Mouse (Mus musculus): ENCODE measurements around the gene 4931406C07Rik.
A peak's percentile ranks its signal among the peaks of the same experiment; 100 is the strongest.

4931406C07Rik gene

DNA sequence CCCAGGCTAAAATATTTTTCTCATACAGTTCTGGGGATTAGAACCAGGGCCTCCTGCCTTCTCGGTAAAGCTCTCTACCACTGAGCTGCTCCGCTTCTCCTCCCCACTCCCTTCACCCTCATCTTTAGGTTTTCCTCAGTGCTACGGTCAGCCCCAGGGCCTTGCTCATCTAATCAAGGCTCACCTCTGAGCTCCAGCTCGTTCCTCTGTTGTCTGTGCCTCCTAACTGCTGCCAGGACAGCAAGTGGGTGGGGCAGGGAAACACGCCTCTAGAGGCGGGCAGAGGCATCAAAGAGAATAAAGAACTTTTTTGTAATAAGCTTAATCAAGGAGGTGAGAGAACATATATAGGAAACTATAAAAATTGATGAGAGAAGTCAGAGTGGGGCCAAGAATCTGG lies 18.4 kb downstream of the 4931406C07Rik start:
- no peak for DNase-seq

DNA sequence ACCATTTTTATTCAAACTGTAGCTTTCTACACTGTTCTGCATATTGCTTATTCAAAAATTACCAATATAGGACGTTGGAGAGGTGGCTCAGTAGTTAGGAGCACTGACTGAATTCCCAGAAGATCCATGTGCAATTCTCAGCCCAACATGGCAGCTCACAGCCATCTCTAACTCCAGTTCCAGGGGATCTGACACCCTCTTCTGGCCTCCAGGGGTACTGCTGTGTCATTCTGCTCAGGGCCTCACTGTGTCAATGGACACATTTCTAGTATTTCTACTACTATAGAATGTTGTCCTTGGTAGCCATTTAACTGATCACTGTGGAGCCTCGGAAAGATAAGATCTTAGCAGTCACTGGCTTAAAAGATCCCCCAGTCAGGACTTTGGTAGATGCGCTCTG lies 20.8 kb downstream of the 4931406C07Rik start:
- DNase-seq: peak; percentile 35

DNA sequence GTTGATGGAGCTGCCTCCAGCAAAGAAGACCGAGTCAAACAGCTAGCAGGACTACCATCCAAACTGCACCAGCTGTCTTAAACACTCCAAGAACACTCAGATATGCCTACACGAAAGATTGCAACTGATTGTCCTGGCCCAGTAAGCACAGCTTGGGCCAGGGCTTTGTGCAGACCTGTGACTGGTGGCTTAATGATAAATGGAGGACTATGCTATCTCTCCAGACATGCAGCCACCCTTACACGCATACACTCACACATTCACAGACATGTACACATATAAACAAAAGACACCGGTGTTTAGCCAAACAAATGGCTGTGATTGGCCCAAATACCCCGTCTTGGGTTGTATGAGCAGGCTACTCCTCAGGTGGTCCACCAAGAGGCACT lies 25.8 kb downstream of the 4931406C07Rik start:
- no peak for DNase-seq

DNA sequence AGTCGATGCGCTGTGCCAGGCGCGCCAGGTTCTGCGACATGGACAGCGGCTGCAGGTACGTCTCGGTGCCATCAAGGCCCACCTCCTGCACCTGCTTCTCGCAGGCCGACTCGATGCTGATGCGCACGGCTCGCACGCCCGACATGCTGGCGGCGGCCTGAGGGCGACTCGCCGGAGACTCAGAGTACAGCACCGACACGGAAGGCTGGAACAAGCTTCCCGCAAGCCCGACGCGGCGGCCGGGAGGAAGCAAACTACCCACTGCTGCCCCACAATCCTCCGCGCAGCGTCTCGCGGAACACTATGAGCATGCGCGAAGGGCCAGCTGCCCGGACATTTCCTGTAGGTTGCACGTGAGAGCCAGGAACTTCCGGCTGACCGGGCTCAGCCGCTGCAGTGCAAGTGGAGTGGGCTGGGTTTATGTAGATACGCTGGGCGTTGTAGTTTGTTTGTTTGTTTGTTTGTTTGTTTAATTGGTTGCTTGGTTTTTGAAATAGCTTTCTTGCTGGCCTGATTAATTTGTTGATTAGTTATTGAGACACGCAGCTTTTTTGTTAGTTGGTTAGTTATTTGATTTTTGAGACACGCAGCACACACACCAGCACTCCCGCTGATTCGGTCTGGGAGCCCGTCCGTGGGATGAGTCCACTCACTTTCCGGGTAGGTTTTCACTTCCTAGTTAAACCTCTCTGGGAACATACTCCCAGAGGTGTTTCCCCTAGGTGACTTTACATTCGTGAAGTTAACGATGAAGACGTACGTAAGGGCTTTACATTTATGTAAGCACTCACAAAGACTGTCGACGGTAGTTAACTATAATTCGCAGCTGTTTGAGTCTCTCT lies 26.4 kb downstream of the 4931406C07Rik start, which contains the start of gene Med17:
Gene Med17, minus strand, starts transcription at position 283 of the 842 bp plus-strand sequence.
- DNase-seq: peak; percentile 91 to 92

DNA sequence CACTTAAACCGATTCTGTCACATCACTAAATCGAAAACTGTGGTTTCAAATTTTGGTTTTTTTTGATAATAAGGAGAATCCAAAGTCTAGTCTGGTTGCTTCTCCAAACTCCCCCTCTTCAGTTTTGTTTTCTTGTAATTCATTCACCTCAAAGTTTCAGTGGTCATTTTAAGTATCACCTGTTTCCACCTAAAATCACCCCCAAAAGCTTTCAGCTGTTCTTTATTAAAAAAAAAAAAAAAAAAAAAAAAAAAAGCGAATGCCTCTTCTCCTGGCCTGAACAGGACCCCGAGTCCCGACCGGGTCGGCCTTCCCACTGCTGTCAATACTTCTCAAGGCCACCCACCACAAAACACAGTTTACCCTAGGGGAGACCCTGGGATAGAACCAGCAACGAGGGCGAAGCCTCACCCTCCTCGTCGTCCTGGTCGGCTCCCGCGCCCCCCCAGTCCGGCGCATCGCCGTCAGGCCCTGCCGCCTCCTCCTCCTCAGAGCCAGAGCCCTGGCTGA lies 27.1 kb downstream of the 4931406C07Rik start:
- DNase-seq: no peak

DNA sequence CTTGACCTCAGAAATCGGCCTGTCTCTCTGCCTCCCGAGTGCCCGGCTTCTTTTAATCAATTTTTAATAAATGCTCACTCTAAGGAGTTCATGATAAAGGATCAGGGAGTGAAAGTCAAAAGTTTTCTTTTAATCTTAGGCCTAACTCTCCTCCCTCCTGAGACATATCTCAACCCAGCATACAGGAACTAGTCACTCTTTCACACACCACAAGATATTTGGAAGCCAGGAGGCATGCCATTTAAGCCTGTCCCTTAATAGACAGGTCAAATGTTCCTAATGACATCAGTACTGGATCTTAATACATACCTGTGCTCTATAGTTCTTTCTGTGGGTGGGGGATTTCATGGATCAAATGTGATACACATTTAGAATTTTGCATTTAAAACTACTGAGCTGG lies 27.9 kb downstream of the 4931406C07Rik start:
- no peak for DNase-seq

DNA sequence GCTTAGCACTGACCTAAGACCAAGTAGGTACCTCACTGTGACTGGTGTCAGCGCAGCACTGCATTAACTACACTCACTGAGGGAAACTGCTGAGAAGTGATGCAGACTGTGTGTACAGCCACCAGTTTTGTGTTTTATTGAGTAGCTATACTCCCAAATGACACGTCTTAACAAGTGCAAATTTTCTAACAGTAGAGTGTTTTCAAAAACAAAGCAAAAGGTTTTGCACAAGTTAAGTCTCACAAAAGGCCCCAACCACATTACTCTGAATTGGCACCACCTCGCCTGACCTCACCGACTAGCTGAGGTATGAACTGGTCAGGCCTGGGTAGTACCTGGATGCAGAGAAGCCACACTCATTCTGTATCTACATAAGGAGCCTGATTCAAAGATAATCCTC lies 29.4 kb downstream of the 4931406C07Rik start:
- DNase-seq: no peak

DNA sequence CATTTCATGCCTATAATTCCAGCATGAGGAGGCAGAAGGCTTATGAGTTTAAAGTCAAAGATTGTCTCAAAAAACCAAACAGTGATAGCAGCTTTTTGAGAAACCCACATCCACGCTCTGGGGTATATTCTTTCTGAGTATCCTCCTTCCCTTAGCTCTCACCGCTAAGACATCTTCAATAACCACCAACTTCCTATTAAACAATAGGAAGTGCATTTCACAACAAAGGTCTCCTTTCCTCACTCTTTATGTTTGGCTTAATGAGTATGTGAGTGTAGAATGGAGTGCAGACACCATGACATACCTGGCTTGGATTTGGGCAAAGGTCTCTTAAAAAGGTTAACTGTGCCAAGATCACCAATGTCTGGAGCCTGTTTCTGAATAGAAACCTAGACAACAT lies 32.3 kb downstream of the 4931406C07Rik start:
- no peak for DNase-seq

DNA sequence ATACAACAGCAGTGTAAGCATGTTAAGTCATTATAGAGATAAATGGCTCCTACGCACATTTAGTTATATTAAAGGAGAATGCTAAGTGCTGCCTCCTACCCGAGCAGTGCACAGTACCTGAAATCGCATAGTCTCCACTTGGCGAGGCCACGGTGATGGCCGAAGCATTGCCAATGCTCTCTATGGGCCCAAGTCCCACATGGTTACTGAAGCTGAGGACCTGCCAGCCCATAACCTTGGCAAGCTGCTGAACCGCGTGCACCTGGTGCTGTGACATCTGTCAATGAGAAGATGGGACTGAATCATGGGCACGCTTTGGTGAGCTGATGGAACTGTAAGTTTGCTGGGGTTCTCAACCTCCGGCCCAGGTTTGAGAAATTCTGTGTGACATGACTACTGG lies 42.8 kb downstream of the 4931406C07Rik start:
- no peak for DNase-seq

DNA sequence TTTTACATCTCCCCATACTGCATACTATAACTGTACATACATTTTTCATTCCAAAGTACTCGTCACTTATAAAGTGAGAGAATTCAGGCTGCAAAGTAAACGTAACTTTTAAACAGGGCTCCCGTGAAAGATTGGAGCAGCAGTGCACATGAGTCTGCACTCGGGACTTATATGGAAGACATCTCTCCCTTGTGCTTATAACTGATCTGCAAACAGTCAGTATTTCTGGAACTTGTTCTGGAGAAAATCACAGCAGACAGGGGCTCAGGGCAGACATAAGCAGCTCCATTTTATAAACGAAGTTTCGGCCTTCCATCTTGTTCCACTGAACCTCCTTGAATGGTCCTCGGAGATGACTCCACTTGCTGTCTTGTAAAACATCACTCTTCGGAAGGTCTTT lies 44.3 kb downstream of the 4931406C07Rik start:
- DNase-seq: no peak

DNA sequence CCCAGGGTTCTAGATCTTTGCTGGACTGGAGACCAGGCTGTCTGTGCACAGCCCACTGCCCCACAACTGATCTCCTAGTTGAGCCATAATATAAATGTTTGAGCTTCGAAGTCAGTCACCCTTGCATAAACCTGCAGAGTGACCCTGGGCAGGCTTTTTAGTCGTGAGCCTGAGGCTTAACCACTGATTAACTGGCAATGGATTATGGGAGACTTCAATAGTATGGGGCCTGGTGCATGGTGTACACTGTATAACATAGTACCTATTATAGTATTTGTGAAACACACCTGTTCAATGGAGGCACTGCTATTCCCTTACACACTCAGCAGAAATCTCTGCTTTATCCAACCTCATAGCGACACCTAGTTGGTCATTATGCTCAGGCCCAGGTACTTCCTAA lies 50.0 kb downstream of the 4931406C07Rik start:
- no peak for DNase-seq

DNA sequence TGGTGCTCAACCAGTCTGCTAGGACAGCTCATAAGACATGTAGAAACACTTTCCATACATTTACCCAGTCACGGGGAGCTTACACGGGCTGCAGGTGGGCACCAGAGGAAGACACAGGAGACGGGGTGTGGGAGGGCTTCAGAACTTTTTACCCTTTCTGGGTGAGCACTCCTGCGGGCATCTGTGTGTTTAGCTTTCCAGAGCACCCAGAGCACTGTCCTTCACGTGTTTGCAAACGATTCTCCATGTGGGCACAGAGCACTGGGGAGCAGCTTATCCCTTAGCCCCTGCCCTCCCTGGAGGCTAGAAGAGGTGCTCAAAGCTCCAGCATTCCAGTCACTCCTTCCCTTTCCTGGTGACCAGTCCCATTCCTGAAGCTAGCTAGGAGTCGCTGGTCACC lies 51.7 kb downstream of the 4931406C07Rik start:
- DNase-seq: no peak

DNA sequence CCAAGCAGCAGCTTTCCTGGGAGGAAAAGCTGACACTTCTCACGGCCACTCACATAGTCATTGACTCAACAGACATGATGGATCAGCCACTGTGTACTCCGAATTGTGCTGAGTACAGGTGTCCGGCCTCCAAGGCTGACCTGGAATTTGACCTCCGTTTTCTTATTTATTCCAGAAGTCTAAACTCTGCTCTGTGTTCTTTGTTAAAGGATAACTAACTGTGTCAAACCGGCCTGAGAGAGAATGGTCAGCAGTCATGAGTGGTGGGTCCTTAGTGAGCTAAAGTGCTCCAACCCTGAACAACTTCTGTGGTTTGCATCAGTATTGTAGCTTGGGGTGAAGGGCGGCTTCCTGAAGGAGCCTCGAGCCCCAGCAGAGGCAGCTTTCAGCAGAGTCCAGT lies 54.1 kb downstream of the 4931406C07Rik start:
- no peak for DNase-seq

DNA sequence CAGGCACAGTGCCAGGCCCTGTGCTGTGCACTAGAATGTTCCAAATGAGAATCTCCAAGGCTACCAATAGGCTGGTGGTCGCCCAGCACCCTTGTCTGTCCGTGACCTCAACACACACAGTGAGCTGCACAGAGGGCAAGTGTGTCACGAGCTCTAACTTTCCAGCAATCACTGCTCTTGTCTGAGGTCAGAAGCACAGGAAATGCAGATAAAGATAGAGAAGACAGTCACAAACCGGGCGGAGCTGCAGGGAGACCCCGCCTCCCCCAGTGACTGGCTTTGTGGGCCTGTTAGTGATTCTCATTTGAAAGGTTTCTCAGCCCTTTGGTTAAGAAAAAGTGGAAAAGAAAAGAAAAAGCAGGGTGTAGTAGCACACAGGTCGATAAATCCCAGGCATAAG lies 55.9 kb downstream of the 4931406C07Rik start:
- no peak for DNase-seq

DNA sequence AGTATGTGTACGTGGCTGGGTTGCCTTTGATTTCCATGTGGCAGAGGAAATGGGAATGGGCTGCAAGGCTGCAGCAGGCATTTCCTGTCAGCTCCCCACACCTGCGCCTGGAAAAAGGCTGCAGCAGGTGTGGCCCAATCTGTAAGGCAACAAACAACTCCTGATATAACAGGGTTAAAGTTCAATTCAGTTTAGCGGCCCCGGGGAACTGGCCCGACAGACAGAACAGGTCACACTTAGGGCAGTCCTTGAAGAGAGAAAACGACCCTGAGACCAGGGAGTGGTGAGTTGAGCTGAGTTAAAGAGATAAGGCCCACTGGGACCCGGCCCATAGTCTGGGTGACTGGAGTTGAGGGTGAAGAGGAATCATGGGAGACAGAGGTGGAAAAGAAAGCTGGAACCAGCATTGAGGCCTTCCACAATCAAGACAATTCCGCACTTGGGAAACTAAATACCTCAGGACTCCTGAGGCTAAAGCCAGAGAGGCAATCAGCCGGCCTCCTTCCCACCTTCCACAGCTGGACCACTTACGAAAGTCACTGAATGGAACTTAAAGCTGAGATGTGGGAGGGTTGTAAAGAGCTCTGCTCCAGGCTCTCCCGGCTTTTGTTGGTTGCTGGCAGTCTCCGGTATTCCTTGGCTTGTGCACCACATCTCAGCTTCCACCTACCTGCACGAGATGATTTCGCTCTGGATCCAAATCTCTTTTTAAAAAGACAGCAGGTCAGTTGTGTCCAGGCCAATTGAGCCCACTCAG lies 60.8 kb downstream of the 4931406C07Rik start:
- DNase-seq: no peak

DNA sequence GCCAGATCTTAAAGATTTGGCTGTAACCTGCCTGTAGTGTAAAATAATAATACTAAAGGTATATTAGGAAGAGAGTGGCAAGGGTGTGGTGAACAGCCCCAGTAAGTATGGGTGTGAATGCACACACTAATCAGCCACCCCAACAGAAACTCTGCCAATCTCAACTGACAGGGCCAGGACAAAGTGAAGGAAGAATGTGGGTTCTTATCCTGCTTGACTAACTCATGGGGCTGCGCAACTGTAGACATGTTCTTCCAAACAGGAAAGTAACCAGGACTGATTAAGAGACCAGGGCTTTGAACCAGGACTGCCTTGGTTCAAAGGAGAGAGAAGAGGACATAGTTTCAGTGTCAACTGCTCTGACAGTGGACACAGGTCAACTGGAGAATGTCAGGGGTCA lies 64.1 kb downstream of the 4931406C07Rik start:
- DNase-seq: no peak

DNA sequence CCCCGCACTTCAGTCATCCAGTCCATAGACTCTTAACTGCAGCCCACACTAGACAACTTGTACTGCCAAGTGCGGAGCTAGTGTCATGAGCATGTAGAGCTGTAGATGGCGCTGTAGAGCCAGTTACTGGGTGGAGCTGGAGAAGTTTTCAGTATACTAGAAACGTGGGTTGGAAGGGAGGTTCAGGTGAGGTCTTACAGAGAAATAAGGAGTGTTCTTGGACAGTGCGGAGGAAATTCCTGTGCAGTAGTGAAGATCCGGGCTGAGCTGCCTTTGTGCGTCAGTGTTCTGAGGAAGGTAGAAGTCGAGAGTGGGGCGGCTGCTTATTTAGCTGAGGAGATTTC lies 64.7 kb downstream of the 4931406C07Rik start:
- peak; percentile 19 to 30 for DNase-seq

DNA sequence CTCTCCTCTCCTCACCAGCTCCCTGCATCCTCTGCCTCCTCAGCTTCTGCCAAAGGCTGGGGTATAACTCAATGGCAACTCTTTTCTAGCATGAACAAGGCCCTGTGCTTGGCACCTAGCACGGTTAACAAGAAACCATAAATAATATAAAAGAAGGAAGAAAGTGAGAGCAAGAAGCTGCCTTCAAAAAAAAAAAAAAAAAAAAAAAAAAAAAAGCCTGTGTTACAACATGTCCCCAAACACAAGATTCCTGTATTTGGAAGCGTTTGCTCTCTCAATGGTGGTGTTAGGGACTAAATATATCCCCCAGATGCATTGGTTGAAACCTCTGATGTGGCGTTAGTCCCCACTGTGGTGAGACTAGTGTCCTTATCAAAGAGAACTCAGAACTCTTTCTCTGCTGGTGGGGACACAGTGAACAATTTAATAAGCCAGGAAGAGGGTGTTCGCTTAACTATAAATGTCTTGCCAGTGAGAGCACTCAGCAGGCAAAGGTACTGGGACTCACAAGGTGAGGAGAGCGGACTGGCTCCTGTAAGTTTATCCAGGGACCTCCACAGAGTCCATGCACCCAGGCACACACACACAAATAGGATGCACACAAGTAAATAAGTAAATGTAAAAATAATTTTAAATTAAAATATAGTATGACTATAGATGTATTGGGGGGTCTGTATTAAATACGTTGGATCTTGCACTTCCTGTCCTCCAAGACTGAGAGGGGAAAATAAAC lies 65.2 kb downstream of the 4931406C07Rik start:
- no peak for DNase-seq

DNA sequence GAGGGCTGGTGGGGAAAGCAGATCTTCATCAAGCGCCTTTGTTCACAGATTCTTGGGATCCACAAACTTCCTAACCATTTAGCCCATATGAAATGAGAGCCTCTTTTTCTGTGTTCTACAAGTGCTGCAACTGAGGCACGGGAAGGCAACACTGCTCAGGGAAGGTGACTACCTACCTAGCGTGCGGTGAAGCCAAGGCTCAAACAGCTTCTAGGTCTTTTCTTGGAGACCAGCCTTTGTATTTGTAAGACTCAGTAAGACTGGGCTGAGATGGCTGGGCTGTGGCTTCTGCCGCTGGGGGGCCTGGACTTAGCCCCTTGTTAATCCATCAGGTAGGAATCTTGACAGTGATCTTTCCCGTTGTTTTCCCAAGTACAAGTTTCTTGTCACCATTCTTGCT lies 66.2 kb downstream of the 4931406C07Rik start:
- DNase-seq: no peak

DNA sequence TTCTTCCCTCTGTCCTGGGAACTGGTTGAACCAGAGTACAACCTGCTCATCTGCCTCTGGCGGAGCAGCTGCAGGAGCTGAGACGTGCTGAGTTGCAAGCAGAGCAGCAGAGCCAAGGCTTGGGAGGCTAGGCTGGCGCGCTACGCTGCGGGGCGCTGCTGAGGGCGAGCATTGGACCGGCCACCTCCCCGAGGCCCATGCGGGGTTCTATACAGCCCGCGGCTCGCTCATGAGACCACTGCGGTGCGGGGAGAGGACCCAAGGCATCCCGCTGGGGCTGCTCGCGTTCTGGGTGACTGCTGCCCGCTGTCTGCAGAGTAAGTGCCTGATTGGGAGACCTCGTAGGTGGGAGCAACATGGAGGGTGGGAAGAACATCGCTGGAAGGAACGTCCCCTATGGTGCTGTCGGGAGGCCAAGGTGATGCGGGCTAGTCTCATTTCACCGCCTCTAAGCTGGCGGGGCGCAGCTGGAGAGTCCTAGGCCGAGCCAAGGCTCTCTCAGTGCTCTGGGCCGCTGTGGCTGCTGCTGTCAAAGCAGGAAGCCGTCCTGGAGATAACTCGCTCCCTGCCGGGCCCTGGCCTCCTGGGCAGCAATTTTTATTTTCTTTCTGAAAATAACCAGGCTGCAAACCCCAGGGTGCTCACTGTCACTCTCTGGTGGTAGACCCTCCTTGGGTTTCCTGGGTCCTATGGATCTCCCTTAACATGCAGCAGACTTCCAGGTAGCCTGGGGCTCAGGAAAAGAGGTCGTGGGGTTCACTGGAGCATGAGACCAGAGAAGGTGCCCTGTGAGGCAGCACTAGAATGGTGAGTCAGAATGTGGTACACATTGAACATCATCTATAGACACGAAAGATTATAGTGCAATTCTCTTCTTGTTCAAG lies 67.0 kb downstream of the 4931406C07Rik start, which contains the start of gene Vstm5:
Gene Vstm5, plus strand, starts transcription at position 4 of the 884 bp plus-strand sequence.
- DNase-seq: no peak

DNA sequence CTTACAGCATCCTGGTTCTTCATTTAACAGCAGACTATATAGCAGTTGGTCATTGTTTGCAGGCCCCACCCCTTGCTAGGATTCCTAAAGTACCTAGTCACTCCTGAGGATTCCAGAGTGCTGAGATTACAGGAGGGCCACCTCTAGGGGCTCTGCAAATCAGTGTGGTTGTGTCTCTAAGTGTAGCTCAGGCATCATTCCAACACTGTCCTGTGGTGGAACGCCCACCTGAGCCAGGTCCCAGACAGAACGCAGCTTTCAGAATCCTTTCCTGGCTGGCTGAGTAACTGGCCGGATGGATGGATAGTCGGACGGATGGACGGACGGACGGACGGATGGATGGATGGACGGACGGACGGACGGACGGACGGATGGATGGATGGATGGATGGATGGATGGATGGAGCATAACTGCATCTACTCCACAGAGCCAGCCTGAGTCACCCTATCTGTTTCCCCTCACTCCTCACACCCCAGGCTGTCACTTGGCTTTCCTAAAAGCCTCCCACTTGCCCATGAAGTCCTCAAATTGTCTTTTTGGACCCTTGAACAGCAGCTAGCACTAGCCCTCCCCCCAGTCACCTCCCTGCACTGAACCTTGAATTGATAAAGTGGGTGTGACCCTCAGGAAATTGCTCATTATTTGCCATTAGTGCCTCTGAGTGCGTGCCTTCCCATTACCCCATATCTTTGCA lies 67.8 kb downstream of the 4931406C07Rik start:
- no peak for DNase-seq
